Comparison of ENCODE assay signal across 15 mouse cellular contexts in the genomic region with DNA sequence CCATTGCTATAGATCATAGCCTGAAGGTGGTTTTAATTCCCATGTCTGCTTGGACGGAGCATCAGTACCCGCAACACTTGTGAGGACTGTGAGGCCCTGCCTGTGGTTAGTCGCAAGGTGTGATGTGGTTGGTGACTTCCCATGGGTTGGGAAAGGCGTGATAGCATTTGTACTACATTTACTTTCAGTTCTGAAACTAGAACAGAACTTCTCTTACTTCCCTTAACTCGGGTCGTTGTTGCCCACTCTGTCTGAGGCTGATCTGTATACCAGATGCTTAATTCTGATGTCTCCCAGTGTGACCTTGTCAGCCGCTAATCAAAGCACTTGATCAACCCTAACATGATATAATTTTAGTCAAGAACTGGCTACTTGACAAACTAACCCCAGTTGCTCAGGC. TPM values are rescaled to one million over a fixed set of nuclear protein-coding genes. Genes with fewer than 3 reads are reported as not detected.
DNase-seq lines count a peak whose midpoint lies in the region; ATAC-seq lines count a peak whose summit lies in the region.
"Had no signal": no experiment of that assay in that cellular context is flagged by ENCODE, and none has a peak within 500 bp of the region (broad histone marks: within the 10 kb centered on the region; RNA-seq: fewer than 3 reads in every experiment).

No protein-coding gene starts in this region.

- H3K9me3 ChIP-seq in hindbrain, embryonic 12.5 days (replicated peaks), result no peaks in the 10 kb centered on the region
- H3K9me3 ChIP-seq: heart, embryonic 13.5 days had no signal

- peak; percentile 39 to 51 for DNase-seq in spleen, postnatal 36 days (ENCODE audit: low spot score in 2 of 2)
- no peak for DNase-seq in spleen, postnatal 14 days (ENCODE audit: low spot score in 2 of 2)
- peak; percentile 45 for DNase-seq in thymus, postnatal 4 days
- no peak for DNase-seq in adrenal gland, postnatal 14 days
- DNase-seq in layer of hippocampus, postnatal 10 days (ENCODE audit: low spot score in 2 of 2), result no peak
- DNase-seq: adrenal gland, adult 8-10 months; cerebellum, postnatal 36 days; gastrocnemius, postnatal 14 days; kidney, postnatal 36 days had no signal

- WGBS in hindbrain, embryonic 12.5 days, result 90% methylated on average over 7 of the region's 7 CpGs

- no peak overlapping the region for H3K27ac ChIP-seq in hindbrain, embryonic 12.5 days
- H3K27ac ChIP-seq: heart, embryonic 13.5 days; hindbrain, postnatal 0 days had no signal

- H3K27me3 ChIP-seq in hindbrain, embryonic 12.5 days, result no peaks in the 10 kb centered on the region
- H3K27me3 ChIP-seq: heart, embryonic 13.5 days had no signal

- H3K4me3 ChIP-seq in hindbrain, embryonic 12.5 days, result no peak overlapping the region
- H3K4me3 ChIP-seq: heart, embryonic 13.5 days had no signal

- no peak overlapping the region for H3K9ac ChIP-seq in hindbrain, embryonic 12.5 days
- H3K9ac ChIP-seq: heart, embryonic 13.5 days had no signal

- ATAC-seq in hematopoietic stem cell, adult 5-6 weeks (replicated peaks in 1 of 2; ENCODE audit: insufficient read depth in 1 of 2, low FRiP score in 2 of 2, low TSS enrichment in 1 of 2, low read depth in 1 of 2, poor library complexity in 2 of 2, severe bottlenecking in 2 of 2), result peak; percentile 80 to 87
- ATAC-seq in megakaryocyte progenitor cell, adult 5-6 weeks (replicated peaks; ENCODE audit: poor library complexity), result peak; percentile 70
- no peak for ATAC-seq in hindbrain, embryonic 12.5 days (ENCODE audit: low FRiP score)
- ATAC-seq: forebrain, embryonic 16.5 days; hindbrain, postnatal 0 days had no signal

- no peaks in the 10 kb centered on the region for H3K36me3 ChIP-seq in hindbrain, embryonic 12.5 days
- H3K36me3 ChIP-seq: heart, embryonic 13.5 days had no signal

- peaks cover 12% of the 10 kb centered on the region for H3K4me1 ChIP-seq in hindbrain, embryonic 12.5 days

- H3K4me2 ChIP-seq in hindbrain, embryonic 12.5 days (replicated peaks), result no peak overlapping the region
- H3K4me2 ChIP-seq: heart, embryonic 13.5 days had no signal

RNA-seq across cellular contexts. Expression of gene Gm20503, which starts 6.2 kb away (rescaled TPM):
- not detected in 2 replicates for total RNA-seq in hematopoietic stem cell, adult 5-6 weeks (2017)
- 0.22 TPM in 1 of 2 replicates, not detected in the other for total RNA-seq in megakaryocyte progenitor cell, adult 5-6 weeks (2015)
- total RNA-seq in megakaryocyte progenitor cell, adult 5-6 weeks (2017), result not detected in 2 replicates
- total RNA-seq in adrenal gland, postnatal 14 days (2021), result 6.0 and 13.3 TPM in 2 replicates
- 1 to 10 TPM in 1 of 2 experiments, not detected in 1; 6.5 TPM for total RNA-seq in layer of hippocampus, postnatal 10 days (2021)
- 11.7 and 14.6 TPM in 2 replicates for polyA plus RNA-seq in hindbrain, embryonic 12.5 days (2016; fragmentation: Nextera tagmentation; extraction: Ambion mirVana)
- total RNA-seq: hindbrain, postnatal 0 days had no signal

RNA-seq across cellular contexts. Expression of gene Dnajc25, which starts 14.3 kb away (rescaled TPM):
- total RNA-seq in hematopoietic stem cell, adult 5-6 weeks (2017), result 11.1 and 16.5 TPM in 2 replicates
- total RNA-seq in megakaryocyte progenitor cell, adult 5-6 weeks (2015), result 24.8 and 25.3 TPM in 2 replicates
- total RNA-seq in megakaryocyte progenitor cell, adult 5-6 weeks (2017), result 22.8 and 29.8 TPM in 2 replicates
- 18.7 and 19.3 TPM in 2 replicates for total RNA-seq in adrenal gland, postnatal 14 days (2021)
- 1 to 10 TPM; 7.0 to 7.7 TPM for total RNA-seq in layer of hippocampus, postnatal 10 days (2021)
- 7.5 and 8.6 TPM in 2 replicates for polyA plus RNA-seq in hindbrain, embryonic 12.5 days (2016; fragmentation: Nextera tagmentation; extraction: Ambion mirVana)

RNA-seq across cellular contexts. Expression of gene Ptgr1, which starts 22.3 kb away (rescaled TPM):
- 2.5 and 10.8 TPM in 2 replicates for total RNA-seq in hematopoietic stem cell, adult 5-6 weeks (2017)
- 72.7 and 81.7 TPM in 2 replicates for total RNA-seq in megakaryocyte progenitor cell, adult 5-6 weeks (2015)
- 59.6 and 66.6 TPM in 2 replicates for total RNA-seq in megakaryocyte progenitor cell, adult 5-6 weeks (2017)
- 14.6 and 18.1 TPM in 2 replicates for total RNA-seq in adrenal gland, postnatal 14 days (2021)
- total RNA-seq in layer of hippocampus, postnatal 10 days (2021), result 1 to 10 TPM; 5.3 to 5.8 TPM
- 15.0 and 15.5 TPM in 2 replicates for polyA plus RNA-seq in hindbrain, embryonic 12.5 days (2016; fragmentation: Nextera tagmentation; extraction: Ambion mirVana)

RNA-seq across cellular contexts. Expression of gene Gng10, which starts 25.7 kb away (rescaled TPM):
- 82.1 and 96.4 TPM in 2 replicates for total RNA-seq in hematopoietic stem cell, adult 5-6 weeks (2017)
- 168 and 189 TPM in 2 replicates for total RNA-seq in megakaryocyte progenitor cell, adult 5-6 weeks (2015)
- total RNA-seq in megakaryocyte progenitor cell, adult 5-6 weeks (2017), result 86.1 and 106 TPM in 2 replicates
- total RNA-seq in adrenal gland, postnatal 14 days (2021), result 25.7 and 30.0 TPM in 2 replicates
- 100 to 1,000 TPM; 123 to 127 TPM for total RNA-seq in layer of hippocampus, postnatal 10 days (2021)
- polyA plus RNA-seq in hindbrain, embryonic 12.5 days (2016; fragmentation: Nextera tagmentation; extraction: Ambion mirVana), result 107 and 125 TPM in 2 replicates

Comparison
In these comparisons a context has a peak if more than half of its experiments do, and no peak if none do; other contexts are left out.
1. DNase-seq: peak in spleen, postnatal 36 days (2 of 2) and thymus, postnatal 4 days (single experiment); none in spleen, postnatal 14 days (0 of 2), adrenal gland, postnatal 14 days (single experiment) and layer of hippocampus, postnatal 10 days (0 of 2).